Comparison of ENCODE assay signal across 8 mouse cellular contexts in the genomic region with DNA sequence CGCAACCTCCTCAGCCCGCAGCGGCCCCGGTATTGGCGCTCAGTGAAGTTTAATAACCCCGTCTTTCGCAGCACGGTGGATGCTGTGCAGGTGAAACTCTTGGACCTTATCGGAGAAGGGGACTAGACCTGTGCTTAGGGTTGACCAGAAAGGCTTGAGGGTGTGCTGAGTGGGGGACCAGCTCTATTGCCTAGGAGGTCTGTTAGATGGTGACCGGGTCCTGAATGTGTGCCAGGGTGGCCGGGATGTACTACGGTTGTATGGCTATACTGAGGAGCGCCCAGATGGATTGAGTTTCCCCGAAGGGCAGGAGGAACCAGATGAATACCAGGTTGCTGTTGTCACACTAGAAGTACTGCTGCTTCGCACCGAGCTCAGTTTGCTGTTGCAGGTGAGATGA. TPM values are rescaled to one million over a fixed set of nuclear protein-coding genes. Genes with fewer than 3 reads are reported as not detected.
A peak's percentile ranks its signal among the peaks of the same experiment; 100 is the strongest.
DNase-seq lines count a peak whose midpoint lies in the region; ATAC-seq and TF ChIP-seq lines count a peak whose summit lies in the region.

No protein-coding gene starts in this region.

- H3K27ac ChIP-seq in gastrocnemius, adult 2 months, result peak overlapping the region; percentile 98
- no peak overlapping the region for H3K27ac ChIP-seq in CH12.LX (ENCODE audit: insufficient read depth, low read depth)
- no peak overlapping the region for H3K27ac ChIP-seq in forebrain, embryonic 12.5 days
- H3K27ac ChIP-seq in limb, embryonic 12.5 days, result peak overlapping the region; percentile 94
- H3K27ac ChIP-seq in stomach, embryonic 15.5 days, result peak overlapping the region; percentile 99

- in situ Hi-C loops in CH12.LX (cut with MboI; ENCODE audit: low pct_ligation_motif_present, low pct_unique_long_range_greater_than_20kb, low sequenced_read_pairs), result no loop called here

- H3K4me3 ChIP-seq in gastrocnemius, adult 2 months, result peak overlapping the region; percentile 74
- peak overlapping the region; percentile 79 to 94 (median 91) for H3K4me3 ChIP-seq in CH12.LX (replicated peaks in 1 of 3; ENCODE audit: low read depth in 2 of 3, low read length in 2 of 3, poor library complexity in 1 of 3)
- H3K4me3 ChIP-seq in forebrain, embryonic 12.5 days (replicated peaks), result peak overlapping the region; percentile 83
- peak overlapping the region; percentile 89 for H3K4me3 ChIP-seq in limb, embryonic 12.5 days (replicated peaks)
- H3K4me3 ChIP-seq in stomach, embryonic 15.5 days (replicated peaks), result peak overlapping the region; percentile 81

- DNase-seq in gastrocnemius, adult 2 months, result peak; percentile 53
- DNase-seq in gastrocnemius, postnatal 4 days (ENCODE audit: low spot score in 2 of 2), result no peak
- DNase-seq in CH12.LX (ENCODE audit: extremely low read depth), result no peak
- DNase-seq in c-Kit-positive CD71-positive TER-119-positive erythroid progenitor cells, embryonic 14.5 days (ENCODE audit: low spot score), result no peak
- DNase-seq in right cerebral cortex, postnatal 10 days (ENCODE audit: low spot score in 2 of 2), result no peak

- dilution Hi-C loops in CH12.LX (cut with MboI; ENCODE audit: extremely low pct_ligation_motif_present, extremely low pct_unique_long_range_greater_than_20kb, low sequenced_read_pairs), result no loop called here

- peaks cover 47 to 62% of the 10 kb centered on the region in 2 experiments for H3K36me3 ChIP-seq in CH12.LX (replicated peaks in 1 of 2; ENCODE audit: control insufficient read depth in 1 of 2, insufficient read depth in 1 of 2, low read length in 1 of 2)
- H3K36me3 ChIP-seq in forebrain, embryonic 12.5 days (replicated peaks), result peaks cover 36% of the 10 kb centered on the region
- H3K36me3 ChIP-seq in limb, embryonic 12.5 days, result peaks cover 58% of the 10 kb centered on the region
- peaks cover 26% of the 10 kb centered on the region for H3K36me3 ChIP-seq in stomach, embryonic 15.5 days

- no peaks in the 10 kb centered on the region for H3K27me3 ChIP-seq in CH12.LX (replicated peaks)
- H3K27me3 ChIP-seq in forebrain, embryonic 12.5 days, result no peaks in the 10 kb centered on the region
- H3K27me3 ChIP-seq in limb, embryonic 12.5 days, result no peaks in the 10 kb centered on the region
- H3K27me3 ChIP-seq in stomach, embryonic 15.5 days (replicated peaks), result no peaks in the 10 kb centered on the region

- H3K9me3 ChIP-seq in CH12.LX (replicated peaks; ENCODE audit: low read length), result no peaks in the 10 kb centered on the region
- H3K9me3 ChIP-seq in forebrain, embryonic 12.5 days, result no peaks in the 10 kb centered on the region
- no peaks in the 10 kb centered on the region for H3K9me3 ChIP-seq in limb, embryonic 12.5 days
- H3K9me3 ChIP-seq in stomach, embryonic 15.5 days, result no peaks in the 10 kb centered on the region

- peaks cover 0 to 38% of the 10 kb centered on the region in 2 experiments; a peak in 3 of 4 replicates for H3K4me1 ChIP-seq in CH12.LX (ENCODE audit: control insufficient read depth in 1 of 2, insufficient read depth in 2 of 2)
- peaks cover 28% of the 10 kb centered on the region for H3K4me1 ChIP-seq in forebrain, embryonic 12.5 days
- peaks cover 24% of the 10 kb centered on the region for H3K4me1 ChIP-seq in limb, embryonic 12.5 days (replicated peaks)
- H3K4me1 ChIP-seq in stomach, embryonic 15.5 days, result peaks cover 17% of the 10 kb centered on the region

- peak overlapping the region; percentile 74 for H3K9ac ChIP-seq in CH12.LX (ENCODE audit: insufficient read depth, low read depth)
- peak overlapping the region; percentile 83 for H3K9ac ChIP-seq in forebrain, embryonic 12.5 days
- peak overlapping the region; percentile 82 for H3K9ac ChIP-seq in limb, embryonic 12.5 days (replicated peaks)
- peak overlapping the region; percentile 77 for H3K9ac ChIP-seq in stomach, embryonic 15.5 days

- intact Hi-C loops in gastrocnemius, adult 2 months (cut with DNase I), result no loop called here

- no peak for ATAC-seq in forebrain, embryonic 12.5 days (ENCODE audit: low FRiP score)
- ATAC-seq in limb, embryonic 12.5 days (ENCODE audit: insufficient number of reproducible peaks, insufficient read depth, low FRiP score, low TSS enrichment, low read depth), result no peak
- ATAC-seq in stomach, embryonic 15.5 days (ENCODE audit: insufficient read depth, low FRiP score, low read depth), result no peak

- TF ChIP-seq POLR2A in CH12.LX (IDR thresholded peaks at IDR 0.05; ENCODE audit: low read depth, low read length), result no peak

- H3K4me2 ChIP-seq in CH12.LX (ENCODE audit: insufficient read depth, low read depth, poor library complexity, severe bottlenecking), result peak overlapping the region; percentile 81
- H3K4me2 ChIP-seq in forebrain, embryonic 12.5 days, result peak overlapping the region; percentile 97
- peak overlapping the region; percentile 96 for H3K4me2 ChIP-seq in limb, embryonic 12.5 days
- H3K4me2 ChIP-seq in stomach, embryonic 15.5 days, result peak overlapping the region; percentile 91

- TF ChIP-seq RAD21 in CH12.LX (IDR thresholded peaks at IDR 0.05; ENCODE audit: low read depth, low read length), result no peak

- peaks cover 35% of the 10 kb centered on the region for H3K79me2 ChIP-seq in CH12.LX (replicated peaks; ENCODE audit: control insufficient read depth, extremely low read depth, insufficient read depth, poor library complexity, severe bottlenecking)

- WGBS in forebrain, embryonic 12.5 days, result 8% methylated on average over 16 of the region's 16 CpGs
- WGBS in limb, embryonic 12.5 days, result 4% methylated on average over 16 of the region's 16 CpGs
- WGBS in stomach, embryonic 15.5 days, result 4% methylated on average over 16 of the region's 16 CpGs

- TF ChIP-seq EP300 in CH12.LX (IDR thresholded peaks at IDR 0.05; ENCODE audit: low read length), result no peak

- no peak for TF ChIP-seq CTCF in gastrocnemius, adult 2 months (IDR thresholded peaks at IDR 0.05)
- TF ChIP-seq CTCF in CH12.LX (conservative IDR thresholded peaks at IDR 0.05 in 1 of 2, IDR thresholded peaks at IDR 0.05 in 1 of 2; ENCODE audit: low read depth in 2 of 2, low read length in 2 of 2), result no peak

TF ChIP-seq in CH12.LX, 34 proteins besides CTCF, POLR2A, EP300 and RAD21:
- no peak for TF ChIP-seq E2F4 (IDR thresholded peaks at IDR 0.05; ENCODE audit: insufficient replicate concordance, low read depth, low read length)
- TF ChIP-seq GABPA (IDR thresholded peaks at IDR 0.05; ENCODE audit: insufficient replicate concordance, low read depth, low read length), result no peak
- TF ChIP-seq MAZ (IDR thresholded peaks at IDR 0.05; ENCODE audit: low read depth, low read length), result no peak
- no peak for TF ChIP-seq MEF2A (IDR thresholded peaks at IDR 0.05; ENCODE audit: borderline replicate concordance, low read depth, low read length)

RNA-seq across cellular contexts. Expression of a gene that starts 0.7 kb away (rescaled TPM):
- total RNA-seq in gastrocnemius, adult 2 months (2021), result 10 to 100 TPM; 17.1 to 20.4 TPM
- total RNA-seq in gastrocnemius, postnatal 4 days (2021), result 10 to 100 TPM; 21.2 to 22.4 TPM
- total RNA-seq in CH12.LX (2012; rRNA removed) (14.8 and 15.9 TPM in 2 replicates), CH12.LX (2014; rRNA removed) (3.2 and 3.8 TPM in 2 replicates)
- polyA plus RNA-seq in CH12.LX (2012; ENCODE audit: insufficient read length, low read depth), result 18.2 and 22.6 TPM in 2 replicates
- polyA plus RNA-seq in forebrain, embryonic 12.5 days (2016; fragmentation: Nextera tagmentation; extraction: Ambion mirVana), result 18.2 and 20.8 TPM in 2 replicates
- 19.9 and 22.4 TPM in 2 replicates for polyA plus RNA-seq in limb, embryonic 12.5 days (2016; fragmentation: Nextera tagmentation; extraction: Ambion mirVana)
- 16.7 and 18.4 TPM in 2 replicates for polyA plus RNA-seq in stomach, embryonic 15.5 days (2015; fragmentation: Nextera tagmentation; extraction: Ambion mirVana)

RNA-seq across cellular contexts. Expression of a gene that starts 1.3 kb away (rescaled TPM):
- 10 to 100 TPM; 33.8 to 54.8 TPM for total RNA-seq in gastrocnemius, adult 2 months (2021)
- 100 to 1,000 TPM; 124 to 153 TPM for total RNA-seq in gastrocnemius, postnatal 4 days (2021)
- total RNA-seq in CH12.LX (2012; rRNA removed), result 634 and 684 TPM in 2 replicates
- total RNA-seq in CH12.LX (2014; rRNA removed), result 467 and 546 TPM in 2 replicates
- polyA plus RNA-seq in CH12.LX (2012; ENCODE audit: insufficient read length, low read depth), result 650 and 757 TPM in 2 replicates
- 199 and 201 TPM in 2 replicates for polyA plus RNA-seq in forebrain, embryonic 12.5 days (2016; fragmentation: Nextera tagmentation; extraction: Ambion mirVana)
- polyA plus RNA-seq in limb, embryonic 12.5 days (2016; fragmentation: Nextera tagmentation; extraction: Ambion mirVana), result 210 and 260 TPM in 2 replicates
- polyA plus RNA-seq in stomach, embryonic 15.5 days (2015; fragmentation: Nextera tagmentation; extraction: Ambion mirVana), result 265 and 289 TPM in 2 replicates

RNA-seq across cellular contexts. Expression of a gene that starts 7.1 kb away (rescaled TPM):
- 10 to 100 TPM; 30.3 to 45.2 TPM for total RNA-seq in gastrocnemius, adult 2 months (2021)
- 10 to 100 TPM; 49.1 to 53.6 TPM for total RNA-seq in gastrocnemius, postnatal 4 days (2021)
- 9.6 and 10.4 TPM in 2 replicates for total RNA-seq in CH12.LX (2012; rRNA removed)
- total RNA-seq in CH12.LX (2014; rRNA removed), result 1.6 and 1.7 TPM in 2 replicates
- polyA plus RNA-seq in CH12.LX (2012; ENCODE audit: insufficient read length, low read depth), result 3.7 and 4.2 TPM in 2 replicates
- 3.7 and 6.0 TPM in 2 replicates for polyA plus RNA-seq in forebrain, embryonic 12.5 days (2016; fragmentation: Nextera tagmentation; extraction: Ambion mirVana)
- polyA plus RNA-seq in limb, embryonic 12.5 days (2016; fragmentation: Nextera tagmentation; extraction: Ambion mirVana), result 3.7 and 4.0 TPM in 2 replicates
- 9.4 and 11.2 TPM in 2 replicates for polyA plus RNA-seq in stomach, embryonic 15.5 days (2015; fragmentation: Nextera tagmentation; extraction: Ambion mirVana)

RNA-seq across cellular contexts. Expression of a gene that starts 11.1 kb away (rescaled TPM):
- 1 to 10 TPM; 4.7 to 5.1 TPM for total RNA-seq in gastrocnemius, adult 2 months (2021)
- 1 to 10 TPM; 7.0 to 9.0 TPM for total RNA-seq in gastrocnemius, postnatal 4 days (2021)
- total RNA-seq in CH12.LX (2012; rRNA removed), result 9.2 and 10.1 TPM in 2 replicates
- 9.6 and 11.2 TPM in 2 replicates for total RNA-seq in CH12.LX (2014; rRNA removed)
- polyA plus RNA-seq in CH12.LX (2012; ENCODE audit: insufficient read length, low read depth), result 12.4 and 12.8 TPM in 2 replicates
- polyA plus RNA-seq in forebrain, embryonic 12.5 days (2016; fragmentation: Nextera tagmentation; extraction: Ambion mirVana), result 9.8 and 10.3 TPM in 2 replicates
- polyA plus RNA-seq in limb, embryonic 12.5 days (2016; fragmentation: Nextera tagmentation; extraction: Ambion mirVana), result 9.2 and 9.6 TPM in 2 replicates
- 11.6 and 12.1 TPM in 2 replicates for polyA plus RNA-seq in stomach, embryonic 15.5 days (2015; fragmentation: Nextera tagmentation; extraction: Ambion mirVana)

RNA-seq across cellular contexts. Expression of a gene that starts 14.3 kb away (rescaled TPM):
- 10 to 100 TPM; 53.3 to 75.5 TPM for total RNA-seq in gastrocnemius, adult 2 months (2021)
- 10 to 100 TPM; 82.0 to 88.4 TPM for total RNA-seq in gastrocnemius, postnatal 4 days (2021)
- total RNA-seq in CH12.LX (2012; rRNA removed), result 292 and 335 TPM in 2 replicates
- total RNA-seq in CH12.LX (2014; rRNA removed), result 338 and 377 TPM in 2 replicates
- polyA plus RNA-seq in CH12.LX (2012; ENCODE audit: insufficient read length, low read depth), result 638 and 740 TPM in 2 replicates
- 117 and 119 TPM in 2 replicates for polyA plus RNA-seq in forebrain, embryonic 12.5 days (2016; fragmentation: Nextera tagmentation; extraction: Ambion mirVana)
- polyA plus RNA-seq in limb, embryonic 12.5 days (2016; fragmentation: Nextera tagmentation; extraction: Ambion mirVana), result 142 and 151 TPM in 2 replicates
- 159 and 176 TPM in 2 replicates for polyA plus RNA-seq in stomach, embryonic 15.5 days (2015; fragmentation: Nextera tagmentation; extraction: Ambion mirVana)

Comparison
In these comparisons a context has a peak if more than half of its experiments do, and no peak if none do; other contexts are left out.
1. H3K27ac ChIP-seq: peak in gastrocnemius, adult 2 months (single experiment), limb, embryonic 12.5 days (single experiment) and stomach, embryonic 15.5 days (single experiment); none in CH12.LX (single experiment) and forebrain, embryonic 12.5 days (single experiment).
2. Peak in every context shown above with its lines, with median percentiles within 50 percentile points of each other: H3K4me3 ChIP-seq, H3K4me2 ChIP-seq and H3K9ac ChIP-seq.